8 mouse cellular contexts compared by ENCODE assay signal in the genomic region with DNA sequence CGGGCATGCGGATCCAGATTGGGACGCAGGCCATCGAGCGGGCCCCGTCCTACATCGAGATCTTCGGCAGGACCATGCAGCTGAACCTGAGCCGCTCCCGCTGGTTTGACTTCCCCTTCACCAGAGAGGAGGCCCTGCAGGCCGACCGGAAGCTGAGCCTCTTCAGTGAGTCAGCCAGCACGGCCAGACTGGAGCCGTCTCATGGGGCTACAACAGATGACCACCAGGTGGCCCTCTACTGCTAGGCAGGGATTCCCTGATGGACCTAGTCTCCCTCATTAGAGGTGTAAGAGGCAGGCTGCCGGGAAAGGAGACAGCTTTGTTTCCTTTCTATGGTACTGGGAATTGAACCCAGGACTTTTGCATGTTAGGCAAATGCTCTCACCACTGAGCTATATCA.
A peak's percentile ranks its signal among the peaks of the same experiment; 100 is the strongest.
DNase-seq lines count a peak whose midpoint lies in the region; ATAC-seq and TF ChIP-seq lines count a peak whose summit lies in the region.

No protein-coding gene starts in this region.

- ATAC-seq in hindbrain, embryonic 11.5 days (ENCODE audit: low FRiP score), result no peak
- ATAC-seq in hindbrain, embryonic 12.5 days (ENCODE audit: low FRiP score), result no peak
- ATAC-seq in intestine, postnatal 0 days, result peak; percentile 55; the same call in 1 of the 2 replicates
- 0 out of 2 replicates have a peak, but pooled peaks have one; percentile 58 for ATAC-seq in stomach, embryonic 14.5 days (ENCODE audit: insufficient number of reproducible peaks, insufficient read depth, low FRiP score, low read depth)

- 52% methylated on average over 15 of the region's 15 CpGs for WGBS in hindbrain, embryonic 11.5 days
- WGBS in hindbrain, embryonic 12.5 days, result 45% methylated on average over 15 of the region's 15 CpGs
- WGBS in intestine, postnatal 0 days, result 46% methylated on average over 15 of the region's 15 CpGs
- 51% methylated on average over 15 of the region's 15 CpGs for WGBS in stomach, embryonic 14.5 days

- H3K36me3 ChIP-seq in hindbrain, embryonic 11.5 days (ENCODE audit: control insufficient read depth, insufficient read depth, low read length), result peaks cover 36% of the 10 kb centered on the region
- H3K36me3 ChIP-seq in hindbrain, embryonic 12.5 days, result peaks cover 99% of the 10 kb centered on the region
- H3K36me3 ChIP-seq in intestine, postnatal 0 days (ENCODE audit: control insufficient read depth, insufficient read depth), result peaks cover 99% of the 10 kb centered on the region
- peaks cover 97% of the 10 kb centered on the region for H3K36me3 ChIP-seq in stomach, embryonic 14.5 days (ENCODE audit: control insufficient read depth, insufficient read depth, low read length)

- H3K4me3 ChIP-seq in hindbrain, embryonic 11.5 days (ENCODE audit: low read depth, low read length), result no peak overlapping the region
- H3K4me3 ChIP-seq in hindbrain, embryonic 12.5 days, result no peak overlapping the region
- H3K4me3 ChIP-seq in gastrocnemius, adult 2 months, result no peak overlapping the region
- no peak overlapping the region for H3K4me3 ChIP-seq in intestine, postnatal 0 days (ENCODE audit: low read depth, low read length)
- no peak overlapping the region for H3K4me3 ChIP-seq in stomach, embryonic 14.5 days (ENCODE audit: low read depth, low read length)

- peak; percentile 83 for TF ChIP-seq CTCF in gastrocnemius, adult 2 months (IDR thresholded peaks at IDR 0.05)
- TF ChIP-seq CTCF in intestine, postnatal 0 days (IDR thresholded peaks at IDR 0.05; ENCODE audit: low read depth), result peak; percentile 84

- no peaks in the 10 kb centered on the region for H3K9me3 ChIP-seq in hindbrain, embryonic 11.5 days (ENCODE audit: control insufficient read depth, low read length)
- H3K9me3 ChIP-seq in hindbrain, embryonic 12.5 days (replicated peaks), result no peaks in the 10 kb centered on the region
- no peaks in the 10 kb centered on the region for H3K9me3 ChIP-seq in intestine, postnatal 0 days (ENCODE audit: control insufficient read depth)
- no peaks in the 10 kb centered on the region for H3K9me3 ChIP-seq in stomach, embryonic 14.5 days (ENCODE audit: control insufficient read depth, low read depth, low read length)

- peak; percentile 76 for DNase-seq in hindbrain, embryonic 11.5 days (ENCODE audit: low spot score)
- DNase-seq in cerebellum, adult 8-10 months, result peak; percentile 85
- DNase-seq in gastrocnemius, adult 2 months, result peak; percentile 79
- peak; percentile 64 to 70 for DNase-seq in left cerebral cortex, postnatal 36 days (ENCODE audit: low spot score in 2 of 2)
- peak; percentile 65 to 72 for DNase-seq in monocyte, adult 2 months (ENCODE audit: low read depth in 1 of 2, low spot score in 2 of 2)

- no peaks in the 10 kb centered on the region for H3K4me1 ChIP-seq in hindbrain, embryonic 11.5 days (replicated peaks; ENCODE audit: control insufficient read depth, insufficient read depth, low read length)
- no peaks in the 10 kb centered on the region for H3K4me1 ChIP-seq in hindbrain, embryonic 12.5 days
- no peaks in the 10 kb centered on the region for H3K4me1 ChIP-seq in intestine, postnatal 0 days (replicated peaks; ENCODE audit: control insufficient read depth, insufficient read depth, low read length)
- no peaks in the 10 kb centered on the region for H3K4me1 ChIP-seq in stomach, embryonic 14.5 days (ENCODE audit: control insufficient read depth, insufficient read depth, low read length)

- H3K9ac ChIP-seq in hindbrain, embryonic 11.5 days (ENCODE audit: low read depth, low read length), result no peak overlapping the region
- H3K9ac ChIP-seq in hindbrain, embryonic 12.5 days, result no peak overlapping the region
- no peak overlapping the region for H3K9ac ChIP-seq in intestine, postnatal 0 days (ENCODE audit: low read depth, low read length)
- H3K9ac ChIP-seq in stomach, embryonic 14.5 days (replicated peaks; ENCODE audit: low read depth, low read length), result no peak overlapping the region

- H3K27ac ChIP-seq in hindbrain, embryonic 11.5 days (ENCODE audit: low read depth, low read length), result no peak overlapping the region
- no peak overlapping the region for H3K27ac ChIP-seq in hindbrain, embryonic 12.5 days
- no peak overlapping the region for H3K27ac ChIP-seq in gastrocnemius, adult 2 months
- no peak overlapping the region for H3K27ac ChIP-seq in intestine, postnatal 0 days (ENCODE audit: low read depth, low read length)
- H3K27ac ChIP-seq in stomach, embryonic 14.5 days (ENCODE audit: low read length), result no peak overlapping the region

- no peak overlapping the region for H3K4me2 ChIP-seq in hindbrain, embryonic 11.5 days (replicated peaks; ENCODE audit: low read depth, low read length)
- no peak overlapping the region for H3K4me2 ChIP-seq in hindbrain, embryonic 12.5 days (replicated peaks)
- H3K4me2 ChIP-seq in intestine, postnatal 0 days (replicated peaks; ENCODE audit: low read depth), result no peak overlapping the region
- H3K4me2 ChIP-seq in stomach, embryonic 14.5 days (replicated peaks; ENCODE audit: low read depth, low read length), result no peak overlapping the region

- intact Hi-C loops in gastrocnemius, adult 2 months (cut with DNase I), result loop anchor here (5.0 kb wide), 1 partner anchor 33 kb away; no protein-coding TSS in a partner anchor
- intact Hi-C loops in left cerebral cortex, postnatal 36 days (cut with DNase I), result no loop called here

- H3K27me3 ChIP-seq in hindbrain, embryonic 11.5 days (ENCODE audit: control insufficient read depth, insufficient read depth, low read length), result no peaks in the 10 kb centered on the region
- H3K27me3 ChIP-seq in hindbrain, embryonic 12.5 days, result no peaks in the 10 kb centered on the region
- H3K27me3 ChIP-seq in intestine, postnatal 0 days (replicated peaks; ENCODE audit: control insufficient read depth, insufficient read depth, low read length), result no peaks in the 10 kb centered on the region
- H3K27me3 ChIP-seq in stomach, embryonic 14.5 days (ENCODE audit: control insufficient read depth, insufficient read depth, low read length), result no peaks in the 10 kb centered on the region

Comparison
In these comparisons a context has a peak if more than half of its experiments do, and no peak if none do; other contexts are left out.
1. ATAC-seq: peak in intestine, postnatal 0 days (single experiment) and stomach, embryonic 14.5 days (single experiment); none in hindbrain, embryonic 11.5 days (single experiment) and hindbrain, embryonic 12.5 days (single experiment).
2. Peak in every context shown above with its lines, with median percentiles within 50 percentile points of each other: DNase-seq.